Mouse (Mus musculus) cerebellum, adult 2 months (tissue): Measurements from ENCODE around the gene C2cd2l. TPM values are rescaled to one million over a fixed set of nuclear protein-coding genes. Genes with fewer than 3 reads are reported as not detected.

ENCODE experiments used
- DNase-seq, 2 experiments: peaks; one replicate each; pipeline ENCODE4 v3.0.0; 2021
- H3K27ac ChIP-seq: fragments of 200-500 bp; 2 replicates; pipeline ENCODE4 v1.5.1; 2012; ENCODE audit warnings: low read length, control low read depth, inconsistent platforms; ENCODE audit not compliant: insufficient read depth
- H3K27me3 ChIP-seq: fragments of 200-500 bp; 2 replicates; pipeline ENCODE4 v1.6.1; 2012; ENCODE audit warnings: inconsistent platforms, mild to moderate bottlenecking, low read length, moderate library complexity; ENCODE audit not compliant: control insufficient read depth, insufficient read depth
- H3K4me1 ChIP-seq: fragments of 200-500 bp; 2 replicates; pipeline ENCODE4 v1.6.1; 2011; ENCODE audit warnings: low read length; ENCODE audit not compliant: control insufficient read depth, insufficient read depth
- H3K4me3 ChIP-seq: fragments of 200-500 bp; replicated peaks from 2 replicates; pipeline ENCODE3; 2011; ENCODE audit warnings: mild to moderate bottlenecking, low read depth, low read length, control low read depth; ENCODE audit not compliant: insufficient read depth
- CTCF ChIP-seq: fragments of 200-500 bp; IDR thresholded peaks from 2 replicates; pipeline ENCODE4 v1.5.1; 2011; ENCODE audit warnings: low read depth, mild to moderate bottlenecking, control low read depth, low read length, moderate library complexity, borderline replicate concordance; ENCODE audit not compliant: insufficient read depth
- POLR2A ChIP-seq: fragments of 200-500 bp; IDR thresholded peaks from 2 replicates; pipeline ENCODE4 v1.6.1; 2011; ENCODE audit warnings: low read length, control low read depth, borderline replicate concordance; ENCODE audit not compliant: insufficient read depth
- WGBS: fragments of 180-500 bp; shearing (Covaris S2); methylation state at CpG from one replicate; pipeline ENCODE4 v1.1.7; 2018; 5-methylcytosine and 5-hydroxymethylcytosine counted together
- polyA plus RNA-seq: library from polyadenylated mRNA; depleted of rRNA; stranded (reverse); fragments of >200 nt; gene quantifications from 2 replicates; pipeline ENCODE4 v1.2.3, GENCODE M21; 2012

C2cd2l gene
- polyA plus RNA-seq, 1 experiment = 113 TPM

DNA sequence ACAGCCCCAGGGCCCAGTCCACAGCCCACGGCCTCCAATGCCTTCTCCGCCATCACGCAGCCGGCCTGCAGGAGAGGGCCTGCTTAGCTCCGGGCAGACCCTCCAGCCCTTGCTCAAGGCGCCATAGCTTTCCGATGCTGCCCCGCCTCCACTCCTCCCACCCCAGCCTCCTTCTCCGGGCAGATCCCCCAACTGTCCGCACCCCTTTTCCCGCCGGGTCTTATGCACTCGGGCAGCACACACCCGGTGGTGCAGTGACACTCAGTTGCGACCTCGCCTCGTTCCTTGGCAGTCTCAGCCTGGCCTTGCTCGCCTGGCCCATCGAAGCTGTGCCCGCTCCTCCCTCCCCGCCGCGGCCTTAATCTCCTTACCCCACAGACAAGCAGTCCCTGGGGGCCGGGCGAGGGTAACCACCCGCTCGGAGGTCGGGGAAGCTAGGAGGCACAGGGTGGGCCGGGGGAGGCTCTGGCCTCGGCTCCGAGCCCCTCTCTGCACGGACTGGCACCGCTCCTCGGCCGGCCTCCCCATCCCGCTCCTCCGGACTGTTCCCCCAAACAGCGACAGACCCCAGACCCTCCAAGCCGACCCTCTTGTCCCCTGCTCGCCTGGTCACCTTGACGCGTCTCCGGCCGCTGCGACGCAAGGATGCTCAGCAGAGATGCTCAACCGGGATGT, 32.5 kb downstream of the C2cd2l start:
- H3K4me1 ChIP-seq = peaks cover 14% of the 10 kb centered on the region
- H3K27me3 ChIP-seq = no peaks in the 10 kb centered on the region
- TF ChIP-seq POLR2A (no peak), CTCF (no peak)
- WGBS = under 1% methylated on average over 47 of the region's 47 CpGs
- H3K27ac ChIP-seq = peak overlapping the region; percentile 66
- H3K4me3 ChIP-seq = peak overlapping the region; percentile 93
- peak; percentile 55 to 66 for DNase-seq

DNA sequence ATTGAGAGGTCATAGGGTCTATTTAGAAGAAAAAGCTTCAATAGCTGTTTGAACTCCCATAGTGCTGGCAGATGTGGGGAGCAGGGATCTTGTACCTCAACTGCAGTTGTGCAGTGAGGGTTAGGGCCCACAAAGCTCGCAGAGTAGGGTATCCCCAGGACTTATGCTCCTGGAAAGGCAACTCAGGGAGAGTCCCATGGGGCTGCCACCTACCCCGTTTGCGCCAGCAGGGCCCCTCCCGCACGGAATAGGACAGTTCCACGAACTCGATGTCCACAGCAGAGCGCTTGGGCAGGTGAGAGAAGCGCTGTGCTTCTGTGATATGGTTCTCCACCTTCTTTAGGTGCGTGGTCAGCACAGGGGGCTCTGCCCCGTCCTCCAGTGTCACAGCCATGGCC, 33.1 kb downstream of the C2cd2l start:
- H3K4me1 ChIP-seq = peaks cover 17% of the 10 kb centered on the region
- TF ChIP-seq POLR2A (no peak), CTCF (no peak)
- H3K4me3 ChIP-seq = peak overlapping the region; percentile 93
- no peaks in the 10 kb centered on the region for H3K27me3 ChIP-seq
- WGBS = 5% methylated on average over 11 of the region's 11 CpGs
- peak overlapping the region; percentile 66 for H3K27ac ChIP-seq
- no peak for DNase-seq

- peaks cover 17% of the 10 kb centered on the region for H3K4me1 ChIP-seq
- DNase-seq = no peak
- H3K27ac ChIP-seq = no peak overlapping the region
- 7% methylated on average over 6 of the region's 6 CpGs for WGBS
- peak overlapping the region; percentile 15 for H3K4me3 ChIP-seq
- H3K27me3 ChIP-seq = no peaks in the 10 kb centered on the region
- TF ChIP-seq CTCF = no peak
- TF ChIP-seq POLR2A = no peak
These were observed 33.7 kb downstream of the C2cd2l start for GRCm38 (mm10) chr9:44286256-44286850.

DNA sequence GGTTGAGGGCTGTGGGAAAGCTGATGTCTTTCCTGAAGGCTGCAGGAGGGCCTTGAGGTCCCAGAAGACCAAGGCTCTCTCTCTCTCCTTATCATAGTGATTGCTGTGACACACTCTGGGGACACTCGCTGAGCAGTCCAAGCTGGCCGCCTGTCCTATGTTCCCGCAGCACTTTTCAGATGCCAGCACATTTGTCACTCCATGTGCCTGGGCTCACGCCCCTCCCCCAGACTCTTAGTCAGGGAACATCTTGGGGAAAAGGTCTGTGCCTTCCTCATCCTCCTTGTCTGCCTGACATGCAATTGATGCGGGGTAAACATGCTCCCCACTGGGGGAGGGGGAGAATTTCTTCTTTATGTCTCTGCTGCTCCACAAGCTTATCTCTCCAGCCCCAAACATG, 36.9 kb downstream of the C2cd2l start:
- Histone ChIP-seq H3K4me3 (no peak overlapping the region), H3K27ac (no peak overlapping the region), H3K27me3 (no peaks in the 10 kb centered on the region), H3K4me1 (peaks cover 11% of the 10 kb centered on the region)
- DNase-seq = no peak
- 34% methylated on average over 5 of the region's 5 CpGs for WGBS
- TF ChIP-seq POLR2A (no peak), CTCF (no peak)

DNA sequence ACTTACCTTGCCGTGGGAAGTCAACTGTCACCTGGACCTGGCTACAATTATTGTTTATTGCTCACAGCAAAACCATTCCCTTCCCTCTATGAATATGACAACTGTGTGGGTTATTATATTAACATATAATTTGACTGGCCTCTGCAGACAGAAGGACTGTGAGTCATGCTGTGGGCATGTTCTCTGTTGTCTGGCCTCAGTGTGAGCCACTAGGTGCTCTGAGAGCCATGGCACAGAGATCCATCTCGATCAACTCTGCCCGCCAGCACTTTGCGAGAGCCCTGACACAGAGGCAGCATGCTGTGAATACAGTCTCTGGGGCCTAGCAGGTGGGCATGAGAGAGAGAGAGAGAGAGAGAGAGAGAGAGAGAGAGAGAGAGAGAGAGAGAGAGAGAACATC, 50.1 kb downstream of the C2cd2l start:
- Histone ChIP-seq H3K4me3 (no peak overlapping the region), H3K4me1 (0 out of 2 replicates have a peak, but pooled peaks cover 2% of the 10 kb centered on the region), H3K27me3 (no peaks in the 10 kb centered on the region), H3K27ac (no peak overlapping the region)
- TF ChIP-seq POLR2A = no peak
- TF ChIP-seq CTCF = no peak
- 64% methylated on average over 4 of the region's 4 CpGs for WGBS
- DNase-seq = no peak

- Histone ChIP-seq H3K27ac (no peak overlapping the region), H3K4me1 (0 out of 2 replicates have a peak, but pooled peaks cover 2% of the 10 kb centered on the region), H3K27me3 (no peaks in the 10 kb centered on the region), H3K4me3 (no peak overlapping the region)
- TF ChIP-seq POLR2A (no peak), CTCF (peak; percentile 45)
- peak in 1 of 2 experiments; percentile 36 for DNase-seq
- 84% methylated on average over 3 of the region's 3 CpGs for WGBS
These were observed 51.0 kb downstream of the C2cd2l start for GRCm38 (mm10) chr9:44269077-44269476.

- H3K4me3 ChIP-seq = peak within 1 kb of the TSS; percentile 47
- H3K27ac ChIP-seq = peak within 1 kb of the TSS; percentile 27
- no peak for DNase-seq
- H3K27me3 ChIP-seq = no peaks in the 10 kb centered on the region
- TF ChIP-seq CTCF = no peak
- no peak for TF ChIP-seq POLR2A
- 82% methylated on average over 6 of the region's 6 CpGs for WGBS
- 0 out of 2 replicates have a peak, but pooled peaks cover 2% of the 10 kb centered on the region for H3K4me1 ChIP-seq
These were observed 51.7 kb downstream of the C2cd2l start, which contains the start of gene Nlrx1 for GRCm38 (mm10) chr9:44268432-44268831. Gene Nlrx1, minus strand, starts transcription at chr9:44268599.

GRCm38 (mm10) chr9:44268027-44268360, 52.1 kb downstream of the C2cd2l start:
- peak; percentile 85 to 87 for DNase-seq
- 0 out of 2 replicates have a peak, but pooled peaks cover 2% of the 10 kb centered on the region for H3K4me1 ChIP-seq
- peak overlapping the region; percentile 27 for H3K27ac ChIP-seq
- WGBS = 3% methylated on average over 28 of the region's 28 CpGs
- peak overlapping the region; percentile 47 for H3K4me3 ChIP-seq
- no peaks in the 10 kb centered on the region for H3K27me3 ChIP-seq
- no peak for TF ChIP-seq POLR2A
- peak; percentile 64; the same call in 1 of the 2 replicates for TF ChIP-seq CTCF
